Mouse (Mus musculus) stomach, postnatal 0 days (tissue): ENCODE data around the gene Tagap1. TPM values are rescaled to one million over a fixed set of nuclear protein-coding genes. Genes with fewer than 3 reads are reported as not detected.

Source experiments
- polyA plus RNA-seq: library from polyadenylated mRNA; unstranded; fragments of >200 nt; fragmentation: Nextera tagmentation; extraction: Ambion mirVana; gene quantifications from 2 replicates; pipeline ENCODE4 v1.2.1, GENCODE M21; 2015

Tagap1 gene
- polyA plus RNA-seq, 1 experiment from 2014 or later = 17.5 TPM

Other genes with a start within 250 kb of the Tagap1 start
- gene Ezr, start 178.4 kb downstream of the Tagap1 start, polyA plus RNA-seq = 289 and 299 TPM in 2 replicates
- 36.4 and 39.0 TPM in 2 replicates for gene Rsph3b, start 12.5 kb downstream of the Tagap1 start, polyA plus RNA-seq
- gene Rnaset2b, start 9.5 kb upstream of the Tagap1 start, polyA plus RNA-seq = 240 and 249 TPM in 2 replicates
- 0.17 TPM in 1 of 2 replicates, not detected in the other for gene Gm49721, start 17.7 kb upstream of the Tagap1 start, polyA plus RNA-seq
- not detected in 2 replicates for gene Gm1604a, start 64.4 kb upstream of the Tagap1 start, polyA plus RNA-seq
- gene Rps6ka2, start 209.0 kb upstream of the Tagap1 start, polyA plus RNA-seq = 2.0 and 2.6 TPM in 2 replicates